Comparison of ENCODE assay signal across 13 mouse cellular contexts in the genomic region with DNA sequence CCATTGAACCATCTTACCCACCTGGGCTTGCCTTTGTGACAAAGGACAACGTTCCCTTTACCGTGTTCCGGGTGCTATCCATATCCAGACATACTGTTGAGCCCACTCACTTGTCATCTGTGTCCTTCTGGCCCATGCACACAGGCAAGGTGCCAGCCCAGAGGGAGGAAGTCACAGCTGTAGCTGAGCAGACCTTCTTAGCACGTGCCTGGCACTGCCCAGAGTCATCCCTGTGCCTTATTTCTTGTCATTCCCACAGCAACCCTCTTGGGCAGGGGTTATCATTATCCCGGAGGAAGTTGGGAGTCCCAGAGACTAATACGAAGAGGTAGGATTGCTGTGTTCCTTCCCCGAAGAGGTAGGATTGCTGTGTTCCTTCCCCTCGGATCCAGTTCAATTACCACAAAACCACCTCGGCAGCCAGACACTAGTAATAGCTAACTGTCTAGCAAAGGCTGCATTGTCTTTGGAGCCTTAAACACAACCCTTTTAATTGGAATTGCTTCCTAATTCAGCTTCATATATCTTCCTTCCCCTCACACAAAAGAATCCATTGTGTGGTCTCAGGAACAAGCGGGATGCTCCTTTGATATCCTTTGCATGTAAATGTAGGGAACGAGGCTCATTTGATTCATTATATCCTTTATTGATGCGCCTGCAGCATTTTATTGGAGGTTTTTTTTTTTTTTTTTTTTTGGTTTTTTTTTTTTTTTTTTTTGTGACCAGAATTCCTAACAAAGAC. TPM values are rescaled to one million over a fixed set of nuclear protein-coding genes. Genes with fewer than 3 reads are reported as not detected.
A peak's percentile ranks its signal among the peaks of the same experiment; 100 is the strongest.
DNase-seq lines count a peak whose midpoint lies in the region.
"Had no signal": no experiment of that assay in that cellular context is flagged by ENCODE, and none has a peak within 500 bp of the region (broad histone marks: within the 10 kb centered on the region; RNA-seq: fewer than 3 reads in every experiment).

No protein-coding gene starts in this region.

- peak; percentile 6 to 14 for DNase-seq in cerebellum, postnatal 25 days
- no peak for DNase-seq in cerebellum, adult 11 months
- peak; percentile 7 for DNase-seq in right cerebral cortex, adult 18-20 months
- DNase-seq in right cerebral cortex, postnatal 36 days (ENCODE audit: low spot score in 2 of 2): no peak
- peak; percentile 79 for DNase-seq in left cerebral cortex, postnatal 4 days
- DNase-seq in right cerebral cortex, postnatal 4 days: peak; percentile 26
- no peak for DNase-seq in adrenal gland, postnatal 4 days (ENCODE audit: low spot score in 2 of 2)
- DNase-seq in MN1 (ENCODE audit: low spot score): no peak
- DNase-seq: adrenal gland, postnatal 25 days; cerebellum, adult 9-10 months; gastrocnemius, postnatal 25 days; heart, postnatal 36 days; thymus, postnatal 4 days had no signal

- intact Hi-C loops in left cerebral cortex, postnatal 4 days (cut with DNase I): no loop called here

RNA-seq across cellular contexts. Expression of gene Dact1, which starts 30.0 kb away (rescaled TPM):
- total RNA-seq in left cerebral cortex, postnatal 4 days (2021): 10 to 100 TPM; 65.3 to 65.9 TPM
- 10 to 100 TPM; 27.1 to 29.6 TPM for total RNA-seq in adrenal gland, postnatal 4 days (2021)

Comparison
In these comparisons a context has a peak if more than half of its experiments do, and no peak if none do; other contexts are left out.
1. DNase-seq: peak in cerebellum, postnatal 25 days (2 of 2), right cerebral cortex, adult 18-20 months (single experiment), left cerebral cortex, postnatal 4 days (single experiment) and right cerebral cortex, postnatal 4 days (single experiment); none in cerebellum, adult 11 months (single experiment), right cerebral cortex, postnatal 36 days (0 of 2), adrenal gland, postnatal 4 days (0 of 2) and MN1 (single experiment).